Mouse (Mus musculus) hindbrain, embryonic 15.5 days (tissue): ENCODE data around the gene Zbtb8os. TPM values are rescaled to one million over a fixed set of nuclear protein-coding genes. Genes with fewer than 3 reads are reported as not detected.

Source experiments
- ATAC-seq: fragments of 200-750 bp; cut with Nextera tagmentation; 2 replicates; pipeline ENCODE4 v1.8.0; 2017; ENCODE audit warnings: low read depth, moderate number of reproducible peaks, moderate TSS enrichment; ENCODE audit not compliant: low FRiP score
- H3K27ac ChIP-seq: fragments of 300-500 bp; sonication (generic); replicated peaks from 2 replicates; pipeline ENCODE4 v1.5.1; 2015; ENCODE audit warnings: mild to moderate bottlenecking, inconsistent platforms
- H3K27me3 ChIP-seq: fragments of 300-500 bp; sonication (generic); 2 replicates; pipeline ENCODE4 v1.6.1; 2015; ENCODE audit warnings: control low read depth, inconsistent platforms
- H3K36me3 ChIP-seq: fragments of 300-500 bp; sonication (generic); 2 replicates; pipeline ENCODE4 v1.6.1; 2015; ENCODE audit warnings: control low read depth, inconsistent platforms
- H3K4me1 ChIP-seq: fragments of 300-500 bp; sonication (generic); replicated peaks from 2 replicates; pipeline ENCODE4 v1.6.1; 2015; ENCODE audit warnings: control low read depth, inconsistent platforms
- H3K4me2 ChIP-seq: fragments of 300-500 bp; sonication (generic); 2 replicates; pipeline ENCODE4 v1.6.1; 2015; ENCODE audit warnings: moderate library complexity, mild to moderate bottlenecking, inconsistent platforms
- H3K4me3 ChIP-seq: fragments of 300-500 bp; sonication (generic); 2 replicates; pipeline ENCODE4 v1.5.1; 2015; ENCODE audit warnings: mild to moderate bottlenecking, inconsistent platforms
- H3K9ac ChIP-seq: fragments of 300-500 bp; sonication (generic); 2 replicates; pipeline ENCODE4 v1.6.1; 2015; ENCODE audit warnings: inconsistent platforms
- H3K9me3 ChIP-seq: fragments of 300-500 bp; sonication (generic); 2 replicates; pipeline ENCODE4 v1.6.1; 2016; ENCODE audit warnings: control low read depth, inconsistent platforms
- WGBS: fragments of 180-500 bp; shearing (Covaris S2); methylation state at CpG from one replicate; pipeline ENCODE4 v1.1.7; 2015; 5-methylcytosine and 5-hydroxymethylcytosine counted together
- polyA plus RNA-seq: library from polyadenylated mRNA; unstranded; fragments of >200 nt; fragmentation: Nextera tagmentation; extraction: Ambion mirVana; gene quantifications from 2 replicates; pipeline ENCODE4 v1.2.1, GENCODE M21; 2015

Gene Zbtb8os
- polyA plus RNA-seq, 1 experiment from 2014 or later, result 18.1 TPM

GRCm38 (mm10) chr4:129382029-129382428, 46.5 kb downstream of the Zbtb8os start:
- no peaks in the 10 kb centered on the region for H3K9me3 ChIP-seq
- peaks cover 5% of the 10 kb centered on the region; the same call in 1 of the 2 replicates for H3K4me1 ChIP-seq
- no peak overlapping the region for H3K27ac ChIP-seq
- no peak overlapping the region for H3K4me2 ChIP-seq
- H3K9ac ChIP-seq, result no peak overlapping the region
- H3K27me3 ChIP-seq, result peaks cover 4% of the 10 kb centered on the region; the same call in 1 of the 2 replicates
- no peak overlapping the region for H3K4me3 ChIP-seq
- H3K36me3 ChIP-seq, result no peaks in the 10 kb centered on the region
- WGBS, result 90% methylated on average over 9 of the region's 9 CpGs
- no peak for ATAC-seq

GRCm38 (mm10) chr4:129382488-129382887, 47.0 kb downstream of the Zbtb8os start:
- Histone ChIP-seq H3K4me2 (no peak overlapping the region), H3K4me3 (no peak overlapping the region), H3K27me3 (peaks cover 4% of the 10 kb centered on the region; the same call in 1 of the 2 replicates), H3K9me3 (no peaks in the 10 kb centered on the region), H3K9ac (no peak overlapping the region), H3K4me1 (peaks cover 5% of the 10 kb centered on the region; the same call in 1 of the 2 replicates), H3K27ac (no peak overlapping the region), H3K36me3 (no peaks in the 10 kb centered on the region)
- WGBS, result 93% methylated on average over 2 of the region's 2 CpGs
- no peak for ATAC-seq

GRCm38 (mm10) chr4:129383586-129383985, 48.1 kb downstream of the Zbtb8os start:
- ATAC-seq, result no peak
- H3K27me3 ChIP-seq, result peaks cover 4% of the 10 kb centered on the region; the same call in 1 of the 2 replicates
- no peaks in the 10 kb centered on the region for H3K4me1 ChIP-seq
- H3K27ac ChIP-seq, result no peak overlapping the region
- no peaks in the 10 kb centered on the region for H3K9me3 ChIP-seq
- no peak overlapping the region for H3K4me2 ChIP-seq
- no peak overlapping the region for H3K4me3 ChIP-seq
- no peak overlapping the region for H3K9ac ChIP-seq
- WGBS, result 86% methylated on average over 3 of the region's 3 CpGs
- H3K36me3 ChIP-seq, result no peaks in the 10 kb centered on the region

- no peak overlapping the region for H3K9ac ChIP-seq
- no peaks in the 10 kb centered on the region for H3K4me1 ChIP-seq
- H3K27me3 ChIP-seq, result 0 out of 2 replicates have a peak, but pooled peaks cover 3% of the 10 kb centered on the region
- H3K4me2 ChIP-seq, result no peak overlapping the region
- H3K4me3 ChIP-seq, result no peak overlapping the region
- no peak overlapping the region for H3K27ac ChIP-seq
- no peaks in the 10 kb centered on the region for H3K36me3 ChIP-seq
- no peaks in the 10 kb centered on the region for H3K9me3 ChIP-seq
- ATAC-seq, result no peak
- 41% methylated on average over 6 of the region's 6 CpGs for WGBS
These were observed 48.9 kb downstream of the Zbtb8os start for GRCm38 (mm10) chr4:129384440-129384839.

GRCm38 (mm10) chr4:129385685-129386084, 50.2 kb downstream of the Zbtb8os start:
- no peaks in the 10 kb centered on the region for H3K36me3 ChIP-seq
- no peak for ATAC-seq
- WGBS, result 88% methylated on average over 11 of the region's 11 CpGs

GRCm38 (mm10) chr4:129386269-129386946, 50.9 kb downstream of the Zbtb8os start:
- no peaks in the 10 kb centered on the region for H3K9me3 ChIP-seq
- H3K27me3 ChIP-seq, result no peaks in the 10 kb centered on the region
- no peak for ATAC-seq
- H3K4me2 ChIP-seq, result no peak overlapping the region
- no peak overlapping the region for H3K27ac ChIP-seq
- H3K4me3 ChIP-seq, result no peak overlapping the region
- no peaks in the 10 kb centered on the region for H3K4me1 ChIP-seq
- no peaks in the 10 kb centered on the region for H3K36me3 ChIP-seq
- WGBS, result 92% methylated on average over 8 of the region's 8 CpGs
- no peak overlapping the region for H3K9ac ChIP-seq

More at GRCm38 (mm10) chr4:129385685-129386084, 50.2 kb downstream of the Zbtb8os start:
- Histone ChIP-seq H3K4me1 (no peaks in the 10 kb centered on the region), H3K4me2 (no peak overlapping the region), H3K9ac (no peak overlapping the region), H3K4me3 (no peak overlapping the region), H3K9me3 (no peaks in the 10 kb centered on the region), H3K27me3 (no peaks in the 10 kb centered on the region), H3K27ac (no peak overlapping the region)

- H3K9me3 ChIP-seq, result no peaks in the 10 kb centered on the region
- WGBS, result 88% methylated on average over 2 of the region's 2 CpGs
- H3K27ac ChIP-seq, result no peak overlapping the region
- no peak overlapping the region for H3K9ac ChIP-seq
- no peaks in the 10 kb centered on the region for H3K27me3 ChIP-seq
- no peak overlapping the region for H3K4me3 ChIP-seq
- no peak overlapping the region for H3K4me2 ChIP-seq
- no peaks in the 10 kb centered on the region for H3K4me1 ChIP-seq
- no peaks in the 10 kb centered on the region for H3K36me3 ChIP-seq
- ATAC-seq, result no peak
These were observed 51.5 kb downstream of the Zbtb8os start for GRCm38 (mm10) chr4:129386989-129387388.

- no peaks in the 10 kb centered on the region for H3K9me3 ChIP-seq
- no peaks in the 10 kb centered on the region for H3K4me1 ChIP-seq
- no peak overlapping the region for H3K27ac ChIP-seq
- no peaks in the 10 kb centered on the region for H3K27me3 ChIP-seq
- H3K9ac ChIP-seq, result no peak overlapping the region
- 54% methylated on average over 5 of the region's 5 CpGs for WGBS
- no peak overlapping the region for H3K4me2 ChIP-seq
- no peak for ATAC-seq
- H3K36me3 ChIP-seq, result no peaks in the 10 kb centered on the region
- H3K4me3 ChIP-seq, result no peak overlapping the region
These were observed 52.9 kb downstream of the Zbtb8os start for GRCm38 (mm10) chr4:129388404-129388803.

- no peak overlapping the region for H3K4me3 ChIP-seq
- no peaks in the 10 kb centered on the region for H3K4me1 ChIP-seq
- H3K27me3 ChIP-seq, result no peaks in the 10 kb centered on the region
- no peaks in the 10 kb centered on the region for H3K36me3 ChIP-seq
- WGBS, result 87% methylated on average over 14 of the region's 14 CpGs
- H3K4me2 ChIP-seq, result no peak overlapping the region
- no peak overlapping the region for H3K27ac ChIP-seq
- ATAC-seq, result no peak
- no peak overlapping the region for H3K9ac ChIP-seq
- H3K9me3 ChIP-seq, result no peaks in the 10 kb centered on the region
These were observed 54.8 kb downstream of the Zbtb8os start for GRCm38 (mm10) chr4:129390216-129390743.

- Histone ChIP-seq H3K27ac (no peak overlapping the region), H3K27me3 (no peaks in the 10 kb centered on the region), H3K9me3 (no peaks in the 10 kb centered on the region), H3K9ac (no peak overlapping the region), H3K4me1 (no peaks in the 10 kb centered on the region), H3K4me2 (no peak overlapping the region), H3K4me3 (no peak overlapping the region), H3K36me3 (no peaks in the 10 kb centered on the region)
- WGBS, result 90% methylated on average over 7 of the region's 7 CpGs
- no peak for ATAC-seq
These were observed 55.6 kb downstream of the Zbtb8os start for GRCm38 (mm10) chr4:129390936-129391557.

GRCm38 (mm10) chr4:129394089-129394870, 58.8 kb downstream of the Zbtb8os start:
- 44% methylated on average over 12 of the region's 12 CpGs for WGBS
- no peak overlapping the region for H3K9ac ChIP-seq
- H3K36me3 ChIP-seq, result no peaks in the 10 kb centered on the region
- H3K4me3 ChIP-seq, result no peak overlapping the region
- no peaks in the 10 kb centered on the region for H3K9me3 ChIP-seq
- no peaks in the 10 kb centered on the region for H3K4me1 ChIP-seq
- H3K4me2 ChIP-seq, result no peak overlapping the region
- no peaks in the 10 kb centered on the region for H3K27me3 ChIP-seq
- no peak overlapping the region for H3K27ac ChIP-seq
- ATAC-seq, result no peak

- WGBS, result 86% methylated on average over 3 of the region's 3 CpGs
- no peak overlapping the region for H3K4me3 ChIP-seq
- H3K27ac ChIP-seq, result no peak overlapping the region
- no peak for ATAC-seq
- H3K9me3 ChIP-seq, result no peaks in the 10 kb centered on the region
- H3K4me2 ChIP-seq, result no peak overlapping the region
- H3K4me1 ChIP-seq, result no peaks in the 10 kb centered on the region
- H3K27me3 ChIP-seq, result no peaks in the 10 kb centered on the region
- H3K9ac ChIP-seq, result no peak overlapping the region
- no peaks in the 10 kb centered on the region for H3K36me3 ChIP-seq
These were observed 61.5 kb downstream of the Zbtb8os start for GRCm38 (mm10) chr4:129396960-129397359.
